In genomic region chr13:73804914-73805313, GRCm38 (mm10) we compare ENCODE assay signal across 24 mouse cellular contexts. TPM values are rescaled to one million over a fixed set of nuclear protein-coding genes. Genes with fewer than 3 reads are reported as not detected.
DNase-seq lines count a peak whose midpoint lies in the region; ATAC-seq lines count a peak whose summit lies in the region.
"Had no signal": no experiment of that assay in that cellular context is flagged by ENCODE, and none has a peak within 500 bp of the region (broad histone marks: within the 10 kb centered on the region; RNA-seq: fewer than 3 reads in every experiment).

No protein-coding gene starts in this region.

- H3K4me1 ChIP-seq in heart, embryonic 12.5 days (replicated peaks) = peaks cover 34% of the 10 kb centered on the region
- H3K4me1 ChIP-seq in heart, embryonic 16.5 days (ENCODE audit: control insufficient read depth, insufficient read depth, low read length) = peaks cover 17% of the 10 kb centered on the region
- H3K4me1 ChIP-seq in brown adipose tissue, adult 24 weeks (ENCODE audit: control insufficient read depth, insufficient read depth, insufficient read length, low read length) = no peaks in the 10 kb centered on the region
- H3K4me1 ChIP-seq: embryonic facial prominence, embryonic 15.5 days; forebrain, embryonic 10.5 days; hindbrain, embryonic 12.5 days had no signal

- no peak for DNase-seq in heart, adult 8-10 months (ENCODE audit: low spot score)
- no peak for DNase-seq in heart, adult 18-20 months
- DNase-seq in retina, postnatal 1 day = no peak
- DNase-seq: adrenal gland, adult 2 months; adrenal gland, postnatal 25 days; cerebellum, adult 11 months; cerebellum, adult 8-10 months; cerebellum, postnatal 14 days; embryo, embryonic 11 days; gastrocnemius, postnatal 10 days; heart, postnatal 14 days; kidney, adult 8-10 months had no signal

- no peak overlapping the region for H3K4me3 ChIP-seq in heart, embryonic 12.5 days
- H3K4me3 ChIP-seq in heart, embryonic 16.5 days (ENCODE audit: low read length) = no peak overlapping the region
- no peak overlapping the region for H3K4me3 ChIP-seq in brown adipose tissue, adult 24 weeks (ENCODE audit: insufficient read depth, low read depth, low read length)
- H3K4me3 ChIP-seq: embryonic facial prominence, embryonic 15.5 days; erythroblast, embryonic 14.5 days; forebrain, embryonic 10.5 days; hindbrain, embryonic 12.5 days had no signal

- H3K4me2 ChIP-seq in heart, embryonic 12.5 days = no peak overlapping the region
- no peak overlapping the region for H3K4me2 ChIP-seq in heart, embryonic 16.5 days (ENCODE audit: low read depth, low read length)
- H3K4me2 ChIP-seq: embryonic facial prominence, embryonic 15.5 days; hindbrain, embryonic 12.5 days had no signal

- no peaks in the 10 kb centered on the region for H3K9me3 ChIP-seq in heart, embryonic 12.5 days (replicated peaks)
- no peaks in the 10 kb centered on the region for H3K9me3 ChIP-seq in heart, embryonic 16.5 days (replicated peaks; ENCODE audit: control insufficient read depth, low read length)
- H3K9me3 ChIP-seq: embryonic facial prominence, embryonic 15.5 days; forebrain, embryonic 10.5 days; hindbrain, embryonic 12.5 days had no signal

- H3K36me3 ChIP-seq in heart, embryonic 12.5 days = peaks cover 83% of the 10 kb centered on the region
- peaks cover 50% of the 10 kb centered on the region for H3K36me3 ChIP-seq in heart, embryonic 16.5 days (ENCODE audit: control insufficient read depth, insufficient read depth)

- ATAC-seq in heart, embryonic 12.5 days (ENCODE audit: insufficient number of reproducible peaks, low FRiP score) = no peak
- ATAC-seq in heart, embryonic 16.5 days (replicated peaks; ENCODE audit: extremely low read depth, insufficient read depth, low FRiP score) = no peak
- ATAC-seq: forebrain, embryonic 14.5 days; hindbrain, embryonic 16.5 days; inflammation-experienced regulatory T-cells, adult 6 months; intestine, postnatal 0 days had no signal

- H3K27ac ChIP-seq in heart, embryonic 12.5 days (ENCODE audit: poor library complexity, severe bottlenecking) = peak overlapping the region; percentile 94
- H3K27ac ChIP-seq in heart, embryonic 16.5 days (ENCODE audit: low read length) = peak overlapping the region; percentile 96
- H3K27ac ChIP-seq in brown adipose tissue, adult 24 weeks (replicated peaks; ENCODE audit: low read depth, low read length) = peak overlapping the region; percentile 82; the same call in 1 of the 2 replicates
- H3K27ac ChIP-seq: embryonic facial prominence, embryonic 15.5 days; forebrain, embryonic 10.5 days; hindbrain, embryonic 12.5 days had no signal

- WGBS in heart, embryonic 12.5 days = 88% methylated on average over 5 of the region's 5 CpGs
- WGBS in heart, embryonic 16.5 days = 90% methylated on average over 5 of the region's 5 CpGs

- no peak overlapping the region for H3K9ac ChIP-seq in heart, embryonic 12.5 days
- H3K9ac ChIP-seq in heart, embryonic 16.5 days (ENCODE audit: low read length) = no peak overlapping the region
- H3K9ac ChIP-seq: embryonic facial prominence, embryonic 15.5 days; hindbrain, embryonic 12.5 days had no signal

- no peaks in the 10 kb centered on the region for H3K27me3 ChIP-seq in heart, embryonic 12.5 days (replicated peaks)
- H3K27me3 ChIP-seq in heart, embryonic 16.5 days (ENCODE audit: control insufficient read depth, insufficient read depth, low read length) = no peaks in the 10 kb centered on the region
- H3K27me3 ChIP-seq: embryonic facial prominence, embryonic 15.5 days; hindbrain, embryonic 12.5 days had no signal

RNA-seq across cellular contexts. Expression of gene Nkd2, which starts 42.5 kb away (rescaled TPM):
- 4.9 and 5.5 TPM in 2 replicates for polyA plus RNA-seq in heart, embryonic 12.5 days (2016; fragmentation: Nextera tagmentation; extraction: Ambion mirVana)
- 1 to 10 TPM in 3 of 4 experiments, under 1 TPM in 1; 0.75 to 1.9 (median 1.2) TPM for total RNA-seq in heart, adult 8-10 months (2022)
- 3.0 and 3.7 TPM in 2 replicates for polyA plus RNA-seq in heart, embryonic 16.5 days (2015; fragmentation: Nextera tagmentation; extraction: Ambion mirVana)
- 1 to 10 TPM; 1.2 TPM for total RNA-seq in heart, adult 18-20 months (2021)
- 0.44 and 0.54 TPM in 2 replicates for polyA plus RNA-seq in brown adipose tissue, adult 24 weeks (2012; ENCODE audit: insufficient read depth, insufficient read length, missing spikeins)
- total RNA-seq: common myeloid progenitor, adult 5-6 weeks had no signal
- polyA plus RNA-seq: erythroblast, embryonic 14.5 days had no signal
